Mouse (Mus musculus): Measurements from ENCODE around the gene Scfd2. TPM values are rescaled to one million over a fixed set of nuclear protein-coding genes. Genes with fewer than 3 reads are reported as not detected.

The Scfd2 gene
- polyA plus RNA-seq, 1 experiment from 2014 or later: 20.6 TPM

GRCm38 (mm10) chr5:74197541-74198330 is 333.8 kb downstream of the Scfd2 start:
- Histone ChIP-seq H3K4me2 (peak overlapping the region; percentile 99), H3K27ac (replicated peaks) (peak overlapping the region; percentile 58)
- 52% methylated on average over 22 of the region's 22 CpGs for WGBS

DNA sequence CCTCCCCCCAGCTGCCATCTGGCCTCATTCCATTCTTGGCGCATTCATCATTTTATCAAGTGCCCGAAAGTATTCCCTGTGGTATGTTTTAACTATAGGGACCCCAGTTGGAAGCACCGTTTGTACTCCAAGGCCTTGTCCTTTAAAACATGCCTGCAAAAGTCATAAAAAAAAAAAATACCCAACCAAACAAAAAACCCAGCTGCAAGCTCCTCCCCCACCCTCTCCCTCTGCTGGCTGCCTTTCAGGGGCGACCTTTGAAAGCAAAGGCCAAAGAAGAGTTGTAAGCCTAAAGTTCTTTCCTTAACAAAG is 335.3 kb downstream of the Scfd2 start:
- H3K9me3 ChIP-seq (replicated peaks): no peaks in the 10 kb centered on the region
- no peaks in the 10 kb centered on the region for H3K36me3 ChIP-seq
- WGBS: 2% methylated on average over 4 of the region's 4 CpGs
- no peaks in the 10 kb centered on the region for H3K27me3 ChIP-seq (replicated peaks)
- H3K4me2 ChIP-seq: peak overlapping the region; percentile 99
- H3K27ac ChIP-seq (replicated peaks): no peak overlapping the region
- no peak for ATAC-seq (ENCODE audit: low FRiP score)
- peak overlapping the region; percentile 61 for H3K4me3 ChIP-seq (replicated peaks)
- 0 out of 2 replicates have a peak overlapping the region, but pooled peaks have one; percentile 5 for H3K9ac ChIP-seq (replicated peaks)
- H3K4me1 ChIP-seq: peaks cover 50% of the 10 kb centered on the region

More at GRCm38 (mm10) chr5:74197541-74198330, 333.8 kb downstream of the Scfd2 start:
- Histone ChIP-seq H3K27me3 (replicated peaks) (no peaks in the 10 kb centered on the region), H3K9ac (replicated peaks) (no peak overlapping the region), H3K4me1 (peaks cover 50% of the 10 kb centered on the region), H3K9me3 (replicated peaks) (no peaks in the 10 kb centered on the region), H3K4me3 (replicated peaks) (0 out of 2 replicates have a peak overlapping the region, but pooled peaks have one; percentile 4), H3K36me3 (no peaks in the 10 kb centered on the region)
- ATAC-seq (ENCODE audit: low FRiP score): no peak

- Histone ChIP-seq H3K27me3 (replicated peaks) (no peaks in the 10 kb centered on the region), H3K9ac (replicated peaks) (peak overlapping the region; percentile 67), H3K4me2 (peak overlapping the region; percentile 99), H3K4me1 (peaks cover 50% of the 10 kb centered on the region), H3K9me3 (replicated peaks) (no peaks in the 10 kb centered on the region), H3K4me3 (replicated peaks) (peak overlapping the region; percentile 61), H3K27ac (replicated peaks) (peak overlapping the region; percentile 35), H3K36me3 (no peaks in the 10 kb centered on the region)
- 1% methylated on average over 26 of the region's 27 CpGs for WGBS
- peak; percentile 48; the same call in 1 of the 2 replicates for ATAC-seq (ENCODE audit: low FRiP score)
Measured at GRCm38 (mm10) chr5:74195614-74196306, 335.8 kb downstream of the Scfd2 start.

- under 1% methylated on average over 82 of the region's 82 CpGs for WGBS
- peaks cover 50% of the 10 kb centered on the region for H3K4me1 ChIP-seq
Measured at GRCm38 (mm10) chr5:74194841-74195613, 336.5 kb downstream of the Scfd2 start, which contains the start of gene Rasl11b. Gene Rasl11b (plus strand): TSS chr5:74195286.

GRCm38 (mm10) chr5:74194027-74194840 is 337.3 kb downstream of the Scfd2 start:
- Histone ChIP-seq H3K4me1 (peaks cover 52% of the 10 kb centered on the region), H3K27ac (replicated peaks) (no peak overlapping the region), H3K4me2 (peak overlapping the region; percentile 99), H3K36me3 (no peaks in the 10 kb centered on the region), H3K27me3 (replicated peaks) (no peaks in the 10 kb centered on the region), H3K9ac (replicated peaks) (peak overlapping the region; percentile 67), H3K4me3 (replicated peaks) (peak overlapping the region; percentile 61), H3K9me3 (replicated peaks) (no peaks in the 10 kb centered on the region)
- ATAC-seq (ENCODE audit: low FRiP score): peak; percentile 7; the same call in 1 of the 2 replicates
- 13% methylated on average over 16 of the region's 16 CpGs for WGBS

More at GRCm38 (mm10) chr5:74194841-74195613, 336.5 kb downstream of the Scfd2 start, which contains the start of gene Rasl11b:
- Histone ChIP-seq H3K9me3 (replicated peaks) (no peaks in the 10 kb centered on the region), H3K36me3 (no peaks in the 10 kb centered on the region), H3K27ac (replicated peaks) (peak within 1 kb of the TSS; percentile 35), H3K4me2 (peak within 1 kb of the TSS; percentile 99), H3K4me3 (replicated peaks) (peak within 1 kb of the TSS; percentile 61), H3K27me3 (replicated peaks) (no peaks in the 10 kb centered on the region), H3K9ac (replicated peaks) (peak within 1 kb of the TSS; percentile 67)
- ATAC-seq (ENCODE audit: low FRiP score): peak; percentile 97

- WGBS: 18% methylated on average over 7 of the region's 7 CpGs
- Histone ChIP-seq H3K27ac (replicated peaks) (no peak overlapping the region), H3K4me3 (replicated peaks) (no peak overlapping the region), H3K36me3 (no peaks in the 10 kb centered on the region), H3K27me3 (replicated peaks) (no peaks in the 10 kb centered on the region), H3K9me3 (replicated peaks) (no peaks in the 10 kb centered on the region), H3K4me2 (no peak overlapping the region), H3K4me1 (peaks cover 51% of the 10 kb centered on the region), H3K9ac (replicated peaks) (no peak overlapping the region)
- no peak for ATAC-seq (ENCODE audit: low FRiP score)
Measured at GRCm38 (mm10) chr5:74193626-74194025, 337.9 kb downstream of the Scfd2 start.

- WGBS: 51% methylated on average over 2 of the region's 2 CpGs
- Histone ChIP-seq H3K27ac (replicated peaks) (no peak overlapping the region), H3K27me3 (replicated peaks) (no peaks in the 10 kb centered on the region), H3K4me2 (no peak overlapping the region), H3K36me3 (no peaks in the 10 kb centered on the region), H3K4me3 (replicated peaks) (no peak overlapping the region), H3K9me3 (replicated peaks) (no peaks in the 10 kb centered on the region), H3K4me1 (peaks cover 45% of the 10 kb centered on the region), H3K9ac (replicated peaks) (no peak overlapping the region)
- no peak for ATAC-seq (ENCODE audit: low FRiP score)
Measured at GRCm38 (mm10) chr5:74193008-74193407, 338.6 kb downstream of the Scfd2 start.

GRCm38 (mm10) chr5:74190911-74191310 is 340.6 kb downstream of the Scfd2 start:
- H3K4me3 ChIP-seq (replicated peaks): no peak overlapping the region
- H3K4me2 ChIP-seq: no peak overlapping the region
- 84% methylated on average over 5 of the region's 5 CpGs for WGBS
- H3K36me3 ChIP-seq: no peaks in the 10 kb centered on the region
- H3K27ac ChIP-seq (replicated peaks): no peak overlapping the region
- peaks cover 29% of the 10 kb centered on the region for H3K4me1 ChIP-seq
- no peaks in the 10 kb centered on the region for H3K9me3 ChIP-seq (replicated peaks)
- no peak for ATAC-seq (ENCODE audit: low FRiP score)
- H3K27me3 ChIP-seq (replicated peaks): no peaks in the 10 kb centered on the region
- no peak overlapping the region for H3K9ac ChIP-seq (replicated peaks)

DNA sequence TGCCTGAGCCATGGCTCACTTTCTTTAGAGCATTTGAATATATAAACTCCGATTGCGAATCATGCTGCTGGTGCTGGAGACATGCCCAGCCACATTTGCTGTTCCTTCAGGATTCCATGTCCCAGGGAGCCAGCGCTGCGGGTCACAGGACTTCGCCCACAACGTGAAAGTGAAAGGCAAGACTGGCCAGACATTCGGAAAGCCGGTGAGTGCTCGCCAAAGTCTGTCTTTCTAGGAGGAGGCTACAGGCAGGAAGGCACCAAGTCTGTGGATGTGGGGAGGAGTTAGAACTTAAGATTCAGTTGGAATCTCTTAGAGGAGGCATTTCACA is 341.4 kb downstream of the Scfd2 start:
- Histone ChIP-seq H3K4me3 (replicated peaks) (no peak overlapping the region), H3K4me2 (no peak overlapping the region), H3K4me1 (peaks cover 23% of the 10 kb centered on the region), H3K36me3 (no peaks in the 10 kb centered on the region), H3K9me3 (replicated peaks) (no peaks in the 10 kb centered on the region), H3K27me3 (replicated peaks) (no peaks in the 10 kb centered on the region), H3K9ac (replicated peaks) (no peak overlapping the region), H3K27ac (replicated peaks) (no peak overlapping the region)
- 48% methylated on average over 9 of the region's 9 CpGs for WGBS
- no peak for ATAC-seq (ENCODE audit: low FRiP score)

- WGBS: 47% methylated on average over 9 of the region's 9 CpGs
- no peak overlapping the region for H3K4me2 ChIP-seq
- H3K9me3 ChIP-seq (replicated peaks): no peaks in the 10 kb centered on the region
- H3K4me1 ChIP-seq: peaks cover 20% of the 10 kb centered on the region
- no peak for ATAC-seq (ENCODE audit: low FRiP score)
- no peak overlapping the region for H3K9ac ChIP-seq (replicated peaks)
- H3K27me3 ChIP-seq (replicated peaks): no peaks in the 10 kb centered on the region
- no peak overlapping the region for H3K27ac ChIP-seq (replicated peaks)
- no peaks in the 10 kb centered on the region for H3K36me3 ChIP-seq
- H3K4me3 ChIP-seq (replicated peaks): no peak overlapping the region
Measured at GRCm38 (mm10) chr5:74189484-74190160, 341.9 kb downstream of the Scfd2 start.
